Mouse (Mus musculus) heart, embryonic 11.5 days (tissue): ENCODE results near the gene Syne1. TPM values are rescaled to one million over a fixed set of nuclear protein-coding genes. Genes with fewer than 3 reads are reported as not detected.

Experiments
- ATAC-seq: fragments of 200-750 bp; cut with Nextera tagmentation; replicated peaks from 2 replicates; pipeline ENCODE4 v1.8.0; 2017; ENCODE audit warnings: moderate library complexity; ENCODE audit not compliant: insufficient number of reproducible peaks, low FRiP score, low TSS enrichment
- H3K27ac ChIP-seq: fragments of 300-500 bp; sonication (generic); 2 replicates; pipeline ENCODE4 v1.5.1; 2014; ENCODE audit warnings: mild to moderate bottlenecking, low read depth, low read length
- H3K27me3 ChIP-seq: fragments of 300-500 bp; sonication (generic); 2 replicates; pipeline ENCODE4 v1.6.1; 2014; ENCODE audit warnings: mild to moderate bottlenecking, low read length, mixed read lengths; ENCODE audit not compliant: control insufficient read depth, insufficient read depth
- H3K36me3 ChIP-seq: fragments of 300-500 bp; sonication (generic); 2 replicates; pipeline ENCODE4 v1.6.1; 2014; ENCODE audit warnings: mild to moderate bottlenecking, low read length, moderate library complexity, mixed read lengths; ENCODE audit not compliant: control insufficient read depth, insufficient read depth
- H3K4me1 ChIP-seq: fragments of 300-500 bp; sonication (generic); 2 replicates; pipeline ENCODE4 v1.6.1; 2014; ENCODE audit warnings: low read length; ENCODE audit not compliant: control insufficient read depth, insufficient read depth
- H3K4me2 ChIP-seq: fragments of 300-500 bp; sonication (generic); 2 replicates; pipeline ENCODE4 v1.6.1; 2014; ENCODE audit warnings: mild to moderate bottlenecking, moderate library complexity
- H3K4me3 ChIP-seq: fragments of 300-500 bp; sonication (generic); 2 replicates; pipeline ENCODE4 v1.5.1; 2014; ENCODE audit warnings: low read depth, low read length
- H3K9ac ChIP-seq: fragments of 300-500 bp; sonication (generic); 2 replicates; pipeline ENCODE4 v1.6.1; 2014; ENCODE audit warnings: mild to moderate bottlenecking, low read depth, low read length, moderate library complexity
- H3K9me3 ChIP-seq: fragments of 300-500 bp; sonication (generic); replicated peaks from 2 replicates; pipeline ENCODE4 v1.6.1; 2016; ENCODE audit warnings: low read length; ENCODE audit not compliant: control insufficient read depth
- WGBS: fragments of 180-500 bp; shearing (Covaris S2); extraction: QIAGEN DNeasy Blood & Tissue Kit; methylation state at CpG from one replicate; pipeline ENCODE4 v1.1.7; 2014; ENCODE audit not compliant: insufficient replicate concordance; 5-methylcytosine and 5-hydroxymethylcytosine counted together
- polyA plus RNA-seq: library from polyadenylated mRNA; unstranded; fragments of >200 nt; fragmentation: Nextera tagmentation; extraction: Ambion mirVana; gene quantifications from 2 replicates; pipeline ENCODE4 v1.2.1, GENCODE M21; 2014

Syne1 gene
- polyA plus RNA-seq, 1 experiment from 2014 or later, result 18.2 TPM

DNA sequence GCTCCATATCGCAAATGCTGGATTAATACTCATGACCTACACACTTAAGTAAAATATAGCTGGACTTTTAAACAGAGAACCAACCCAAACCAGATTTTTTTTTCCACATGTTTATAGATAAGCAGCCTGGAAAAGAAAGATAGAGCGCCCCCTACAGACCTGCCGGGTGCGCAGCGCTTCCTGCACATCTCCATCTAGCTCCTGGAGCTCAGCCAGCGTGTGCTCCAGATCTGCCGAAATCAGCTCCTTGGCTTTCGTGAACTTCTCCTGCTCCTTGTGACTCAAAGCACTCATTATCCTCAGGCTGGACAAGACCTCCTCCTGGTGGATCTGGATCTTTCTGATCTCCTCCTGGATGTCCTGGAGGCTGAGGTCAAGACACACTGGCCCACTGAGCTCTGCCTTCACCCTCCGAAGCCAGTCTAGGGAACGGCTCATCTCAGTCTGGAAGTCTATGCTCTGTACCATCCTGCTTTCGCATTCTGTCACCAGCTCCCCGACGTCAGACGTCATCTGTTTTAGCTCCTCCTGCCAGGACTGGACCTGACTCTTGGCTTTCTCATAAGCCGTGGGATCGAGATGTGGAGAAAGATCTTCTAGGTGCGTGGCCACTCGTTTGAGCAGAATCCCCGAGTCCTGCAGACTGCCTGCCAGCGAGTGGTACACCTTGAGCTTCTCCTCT lies 323.7 kb downstream of the Syne1 start:
- Histone ChIP-seq H3K27ac (no peak overlapping the region), H3K4me2 (no peak overlapping the region), H3K9me3 (no peaks in the 10 kb centered on the region), H3K4me1 (no peaks in the 10 kb centered on the region), H3K27me3 (no peaks in the 10 kb centered on the region), H3K36me3 (peaks cover 2% of the 10 kb centered on the region; the same call in 1 of the 2 replicates), H3K4me3 (no peak overlapping the region), H3K9ac (no peak overlapping the region)
- ATAC-seq, result no peak
- 77% methylated on average over 20 of the region's 20 CpGs for WGBS

DNA sequence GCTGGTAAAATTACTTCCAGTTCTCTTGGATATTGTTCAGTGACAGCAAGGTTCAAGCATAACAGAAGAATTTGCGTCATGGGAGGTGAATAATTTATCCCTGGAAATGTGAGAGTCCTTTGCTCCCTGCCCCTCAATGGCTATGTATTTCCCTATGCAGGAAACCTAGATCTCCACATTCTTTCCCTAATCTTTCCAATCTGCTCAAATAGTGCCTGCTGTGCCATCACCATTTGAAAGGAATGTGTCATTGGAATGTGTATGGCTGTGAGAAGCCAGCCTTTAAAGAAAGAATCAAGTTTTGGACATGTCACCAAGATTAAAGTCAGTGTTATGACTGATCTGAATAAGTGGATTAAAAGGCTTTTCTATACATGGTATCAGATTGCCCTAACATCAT lies 335.3 kb downstream of the Syne1 start:
- H3K27ac ChIP-seq, result no peak overlapping the region
- H3K27me3 ChIP-seq, result no peaks in the 10 kb centered on the region
- peaks cover 7% of the 10 kb centered on the region for H3K36me3 ChIP-seq
- 53% methylated on average over 1 of the region's 1 CpGs for WGBS
- H3K9ac ChIP-seq, result no peak overlapping the region
- H3K9me3 ChIP-seq, result no peaks in the 10 kb centered on the region
- no peaks in the 10 kb centered on the region for H3K4me1 ChIP-seq
- ATAC-seq, result no peak
- no peak overlapping the region for H3K4me3 ChIP-seq
- H3K4me2 ChIP-seq, result no peak overlapping the region

DNA sequence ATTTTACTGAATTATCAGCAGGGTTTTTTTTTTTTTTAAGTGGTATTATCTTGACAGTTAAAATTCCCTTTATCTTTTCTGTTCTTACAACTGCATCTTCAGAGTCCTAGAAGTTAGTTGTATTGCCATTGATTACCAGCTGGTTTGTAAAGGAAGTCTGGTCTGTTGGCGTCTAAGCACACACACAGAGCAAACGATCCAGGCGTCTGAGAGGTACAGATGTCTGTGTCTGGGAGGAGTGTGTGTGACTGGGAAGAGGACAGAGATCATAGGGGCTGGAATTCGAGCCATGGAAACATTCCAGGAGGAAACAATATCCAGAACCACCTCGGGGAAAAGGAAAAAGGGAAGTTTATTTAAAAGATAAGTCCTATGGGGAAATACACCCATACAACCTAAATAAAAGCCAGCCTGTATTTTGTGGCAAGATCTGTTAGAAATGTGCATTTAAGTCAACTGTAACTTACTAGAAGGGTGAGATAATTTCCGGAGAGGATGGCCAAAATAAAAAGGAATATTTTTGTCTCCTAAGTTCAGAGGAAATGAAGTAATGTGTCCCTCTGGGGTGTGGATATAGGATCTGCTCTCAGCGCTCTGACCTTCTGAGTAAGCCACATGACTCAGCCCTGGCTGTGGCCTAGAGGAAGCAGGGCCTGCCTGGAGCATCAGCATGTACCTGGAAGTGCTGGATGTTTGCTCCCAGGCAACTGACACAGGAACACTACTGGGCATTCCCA lies 343.2 kb downstream of the Syne1 start:
- H3K4me2 ChIP-seq, result no peak overlapping the region
- no peaks in the 10 kb centered on the region; the same call in 1 of the 2 replicates for H3K36me3 ChIP-seq
- no peaks in the 10 kb centered on the region for H3K9me3 ChIP-seq
- WGBS, result 23% methylated on average over 7 of the region's 7 CpGs
- peak overlapping the region; percentile 64 for H3K27ac ChIP-seq
- H3K27me3 ChIP-seq, result no peaks in the 10 kb centered on the region
- H3K9ac ChIP-seq, result no peak overlapping the region
- H3K4me1 ChIP-seq, result 0 out of 2 replicates have a peak, but pooled peaks cover 3% of the 10 kb centered on the region
- ATAC-seq, result peak; percentile 87
- H3K4me3 ChIP-seq, result no peak overlapping the region

DNA sequence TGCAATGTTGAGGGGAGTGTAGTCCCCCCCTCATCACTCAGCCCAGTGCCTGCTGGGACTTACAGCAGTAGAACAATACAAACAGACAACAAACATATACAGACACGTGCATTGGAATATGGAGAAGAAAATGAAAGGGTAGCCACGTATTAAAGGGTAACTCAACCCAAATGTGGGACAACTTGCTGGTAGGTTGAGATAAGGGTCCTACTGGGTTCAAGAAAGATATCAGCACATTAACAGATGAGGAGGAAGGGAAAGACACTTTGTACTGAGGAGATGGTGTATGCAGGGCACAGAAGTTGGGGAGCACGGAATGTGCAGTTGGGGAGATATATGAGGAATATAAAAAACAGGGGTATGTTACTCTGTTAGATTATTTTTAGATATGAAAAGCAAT lies 345.3 kb downstream of the Syne1 start:
- no peak overlapping the region for H3K4me2 ChIP-seq
- no peak for ATAC-seq

DNA sequence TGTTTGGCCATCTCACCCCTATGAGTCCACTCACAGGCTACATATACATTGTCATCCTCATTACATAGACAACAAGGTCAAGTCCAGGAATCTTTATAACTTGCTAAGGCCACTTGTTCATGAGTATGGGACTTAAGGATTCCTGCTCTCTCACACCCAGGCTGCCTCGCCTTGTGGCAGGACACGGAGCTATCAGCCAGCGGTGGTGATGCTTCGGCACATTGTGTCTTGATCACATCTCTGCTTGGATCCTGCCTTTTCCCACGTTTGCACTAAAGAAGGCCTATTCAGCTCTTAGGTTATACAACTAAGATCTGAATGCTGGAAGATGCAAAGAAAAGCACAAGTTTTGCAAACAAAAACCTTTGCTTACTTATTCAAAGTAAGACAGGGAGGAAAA lies 345.7 kb downstream of the Syne1 start:
- no peak for ATAC-seq
- no peak overlapping the region for H3K4me3 ChIP-seq
- no peaks in the 10 kb centered on the region for H3K9me3 ChIP-seq
- H3K4me2 ChIP-seq, result no peak overlapping the region
- 0 out of 2 replicates have a peak, but pooled peaks cover 3% of the 10 kb centered on the region for H3K4me1 ChIP-seq
- WGBS, result 78% methylated on average over 5 of the region's 5 CpGs
- H3K9ac ChIP-seq, result no peak overlapping the region
- H3K36me3 ChIP-seq, result 0 out of 2 replicates have a peak, but pooled peaks cover 3% of the 10 kb centered on the region
- H3K27ac ChIP-seq, result no peak overlapping the region
- H3K27me3 ChIP-seq, result no peaks in the 10 kb centered on the region

More for the DNA sequence above, 345.3 kb downstream of the Syne1 start:
- H3K4me3 ChIP-seq, result no peak overlapping the region
- 0 out of 2 replicates have a peak, but pooled peaks cover 3% of the 10 kb centered on the region for H3K36me3 ChIP-seq
- WGBS, result 68% methylated on average over 3 of the region's 3 CpGs
- H3K27ac ChIP-seq, result no peak overlapping the region
- H3K4me1 ChIP-seq, result 0 out of 2 replicates have a peak, but pooled peaks cover 3% of the 10 kb centered on the region
- no peaks in the 10 kb centered on the region for H3K27me3 ChIP-seq
- H3K9ac ChIP-seq, result no peak overlapping the region
- no peaks in the 10 kb centered on the region for H3K9me3 ChIP-seq

DNA sequence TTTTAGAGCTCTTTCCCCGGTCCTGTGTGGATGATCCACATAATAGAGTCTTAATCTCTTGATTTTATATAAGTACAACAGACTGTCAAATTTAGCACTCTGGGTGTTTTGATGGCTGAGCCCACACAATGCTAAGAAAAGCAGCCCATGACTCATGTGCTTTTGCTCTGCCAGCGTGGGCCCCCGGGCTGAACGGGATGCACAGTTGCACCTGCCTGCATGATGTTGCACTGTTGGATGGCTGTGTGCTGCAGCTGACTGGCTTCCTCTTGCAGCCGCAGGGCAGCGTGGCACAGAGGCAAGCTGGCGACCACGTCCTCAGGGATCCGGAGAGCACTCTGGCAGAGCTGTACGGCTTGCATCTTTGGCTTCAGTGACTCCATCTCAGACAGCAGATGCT lies 347.4 kb downstream of the Syne1 start:
- Histone ChIP-seq H3K9ac (no peak overlapping the region), H3K27me3 (no peaks in the 10 kb centered on the region), H3K4me1 (0 out of 2 replicates have a peak, but pooled peaks cover 3% of the 10 kb centered on the region), H3K4me2 (no peak overlapping the region), H3K9me3 (no peaks in the 10 kb centered on the region), H3K36me3 (0 out of 2 replicates have a peak, but pooled peaks cover 3% of the 10 kb centered on the region), H3K4me3 (no peak overlapping the region), H3K27ac (no peak overlapping the region)
- ATAC-seq, result no peak
- 86% methylated on average over 10 of the region's 10 CpGs for WGBS

DNA sequence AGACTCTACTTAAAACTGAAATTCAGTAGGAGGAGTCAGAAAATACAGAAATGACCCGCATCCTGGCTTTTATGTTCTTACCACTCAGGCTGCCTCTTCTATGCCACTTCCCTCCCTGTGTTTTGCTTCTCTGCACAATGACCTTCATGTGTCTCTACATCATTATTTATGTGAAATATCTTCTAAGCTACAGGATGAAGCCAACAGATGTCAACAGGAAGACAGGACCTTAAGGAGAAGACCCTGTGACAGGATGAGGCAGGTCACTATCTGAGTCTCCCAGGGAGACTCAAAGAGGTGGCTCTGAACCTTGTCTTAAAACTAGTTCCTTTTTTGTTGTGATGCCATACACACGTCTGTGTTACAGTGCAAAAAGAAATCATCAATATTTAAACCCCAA lies 353.9 kb downstream of the Syne1 start:
- Histone ChIP-seq H3K4me3 (no peak overlapping the region), H3K9ac (no peak overlapping the region), H3K27me3 (no peaks in the 10 kb centered on the region), H3K27ac (no peak overlapping the region), H3K9me3 (no peaks in the 10 kb centered on the region), H3K4me1 (no peaks in the 10 kb centered on the region), H3K36me3 (no peaks in the 10 kb centered on the region), H3K4me2 (no peak overlapping the region)
- WGBS, result 69% methylated on average over 2 of the region's 2 CpGs
- ATAC-seq, result no peak

DNA sequence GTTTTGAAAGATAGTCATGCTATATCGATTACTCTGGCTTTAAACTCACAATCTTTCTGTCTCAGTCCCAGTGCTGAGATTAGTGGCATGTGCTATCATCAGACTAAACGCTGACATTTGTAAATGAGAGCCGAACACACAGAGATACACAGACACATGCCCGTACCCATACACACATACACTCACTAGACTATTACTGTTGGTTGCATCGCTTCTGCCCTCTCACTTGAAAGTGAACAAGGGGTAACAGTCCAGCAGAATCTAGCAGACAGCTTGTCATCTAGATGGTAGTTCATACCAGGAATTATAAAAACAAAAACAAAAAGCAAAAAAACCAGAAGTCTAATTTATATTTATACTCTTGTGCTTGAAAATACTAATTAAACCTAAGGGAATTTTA lies 355.0 kb downstream of the Syne1 start:
- Histone ChIP-seq H3K27me3 (no peaks in the 10 kb centered on the region), H3K9ac (no peak overlapping the region), H3K27ac (no peak overlapping the region), H3K4me3 (no peak overlapping the region), H3K4me1 (no peaks in the 10 kb centered on the region), H3K4me2 (no peak overlapping the region), H3K9me3 (no peaks in the 10 kb centered on the region), H3K36me3 (no peaks in the 10 kb centered on the region)
- ATAC-seq, result no peak
- WGBS, result 92% methylated on average over 5 of the region's 5 CpGs
